Mouse (Mus musculus) heart, embryonic 15.5 days (tissue): ENCODE data around the gene Hspg2. TPM values are rescaled to one million over a fixed set of nuclear protein-coding genes. Genes with fewer than 3 reads are reported as not detected.

Experiments
- ATAC-seq: fragments of 200-750 bp; cut with Nextera tagmentation; replicated peaks from 2 replicates; pipeline ENCODE4 v1.8.0; 2017; ENCODE audit warnings: low read depth, moderate TSS enrichment; ENCODE audit not compliant: insufficient number of reproducible peaks, insufficient read depth, low FRiP score
- H3K27ac ChIP-seq: fragments of 300-500 bp; sonication (generic); 2 replicates; pipeline ENCODE4 v1.5.1; 2015; ENCODE audit warnings: mild to moderate bottlenecking, inconsistent platforms
- H3K27me3 ChIP-seq: fragments of 300-500 bp; sonication (generic); 2 replicates; pipeline ENCODE4 v1.6.1; 2015; ENCODE audit warnings: inconsistent platforms
- H3K36me3 ChIP-seq: fragments of 300-500 bp; sonication (generic); 2 replicates; pipeline ENCODE4 v1.6.1; 2015; ENCODE audit warnings: mild to moderate bottlenecking, inconsistent platforms
- H3K4me1 ChIP-seq: fragments of 300-500 bp; sonication (generic); replicated peaks from 2 replicates; pipeline ENCODE4 v1.6.1; 2015; ENCODE audit warnings: inconsistent platforms
- H3K4me2 ChIP-seq: fragments of 300-500 bp; sonication (generic); 2 replicates; pipeline ENCODE4 v1.6.1; 2015; ENCODE audit warnings: inconsistent platforms, mild to moderate bottlenecking, moderate library complexity
- H3K4me3 ChIP-seq: fragments of 300-500 bp; sonication (generic); 2 replicates; pipeline ENCODE4 v1.5.1; 2015; ENCODE audit warnings: mild to moderate bottlenecking, inconsistent platforms
- H3K9ac ChIP-seq: fragments of 300-500 bp; sonication (generic); 2 replicates; pipeline ENCODE4 v1.6.1; 2015; ENCODE audit warnings: mild to moderate bottlenecking, inconsistent platforms
- H3K9me3 ChIP-seq: fragments of 300-500 bp; sonication (generic); replicated peaks from 2 replicates; pipeline ENCODE4 v1.6.1; 2016; ENCODE audit warnings: inconsistent platforms
- WGBS: fragments of 180-500 bp; shearing (Covaris S2); methylation state at CpG from one replicate; pipeline ENCODE4 v1.1.7; 2015; ENCODE audit warnings: mixed read lengths; 5-methylcytosine and 5-hydroxymethylcytosine counted together
- polyA plus RNA-seq: library from polyadenylated mRNA; unstranded; fragments of >200 nt; fragmentation: Nextera tagmentation; extraction: Ambion mirVana; gene quantifications from 2 replicates; pipeline ENCODE4 v1.2.1, GENCODE M21; 2015

Hspg2 gene
- polyA plus RNA-seq, 1 experiment from 2014 or later = 41.3 TPM

- H3K27ac ChIP-seq = peak overlapping the region; percentile 96
- 12% methylated on average over 19 of the region's 19 CpGs for WGBS
- peak; percentile 53 for ATAC-seq
- H3K4me3 ChIP-seq = no peak overlapping the region
- no peaks in the 10 kb centered on the region for H3K9me3 ChIP-seq
- H3K4me1 ChIP-seq = peaks cover 89% of the 10 kb centered on the region
- H3K9ac ChIP-seq = peak overlapping the region; percentile 50
- H3K27me3 ChIP-seq = no peaks in the 10 kb centered on the region
- no peaks in the 10 kb centered on the region for H3K36me3 ChIP-seq
- H3K4me2 ChIP-seq = peak overlapping the region; percentile 46
Observed at GRCm38 (mm10) chr4:137494751-137495500, 26.4 kb downstream of the Hspg2 start.

- 41% methylated on average over 6 of the region's 6 CpGs for WGBS
- Histone ChIP-seq H3K27ac (peak overlapping the region; percentile 96), H3K4me2 (peak overlapping the region; percentile 46; the same call in 1 of the 2 replicates), H3K4me3 (no peak overlapping the region), H3K27me3 (no peaks in the 10 kb centered on the region), H3K9me3 (no peaks in the 10 kb centered on the region), H3K9ac (peak overlapping the region; percentile 50), H3K36me3 (no peaks in the 10 kb centered on the region), H3K4me1 (peaks cover 89% of the 10 kb centered on the region)
- ATAC-seq = peak; percentile 4; the same call in 1 of the 2 replicates
Observed at GRCm38 (mm10) chr4:137495501-137496100, 27.0 kb downstream of the Hspg2 start.

DNA sequence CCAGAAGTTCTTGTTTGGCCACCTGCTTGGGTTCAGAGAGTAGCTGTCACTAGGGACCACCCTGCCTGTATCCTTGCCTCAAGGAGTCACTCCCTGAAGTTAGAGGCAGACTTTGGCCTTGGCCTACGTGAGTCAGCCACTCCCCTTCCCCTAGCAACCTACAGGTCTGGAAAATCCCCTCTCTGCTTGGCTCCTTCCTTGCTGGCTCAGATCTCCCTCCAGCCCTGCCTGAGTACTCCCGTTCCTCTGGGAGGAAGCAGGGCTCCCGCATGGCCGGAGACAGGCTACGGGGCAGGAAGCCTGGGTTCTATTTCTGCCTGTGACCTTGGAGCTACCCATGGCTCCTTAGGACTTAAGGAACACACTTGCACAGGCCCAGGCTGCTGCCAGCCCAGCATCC, 28.8 kb downstream of the Hspg2 start:
- Histone ChIP-seq H3K27me3 (no peaks in the 10 kb centered on the region), H3K4me1 (peaks cover 96% of the 10 kb centered on the region), H3K9ac (peak overlapping the region; percentile 15), H3K27ac (peak overlapping the region; percentile 96), H3K4me2 (peak overlapping the region; percentile 8; the same call in 1 of the 2 replicates), H3K9me3 (no peaks in the 10 kb centered on the region), H3K36me3 (peaks cover 14% of the 10 kb centered on the region; the same call in 1 of the 2 replicates), H3K4me3 (no peak overlapping the region)
- 52% methylated on average over 5 of the region's 5 CpGs for WGBS
- peak; percentile 30 for ATAC-seq

GRCm38 (mm10) chr4:137497892-137498722, 29.5 kb downstream of the Hspg2 start:
- Histone ChIP-seq H3K36me3 (peaks cover 22% of the 10 kb centered on the region; the same call in 1 of the 2 replicates), H3K4me3 (no peak overlapping the region), H3K9me3 (no peaks in the 10 kb centered on the region), H3K4me1 (peaks cover 96% of the 10 kb centered on the region), H3K27me3 (no peaks in the 10 kb centered on the region), H3K9ac (peak overlapping the region; percentile 15), H3K4me2 (peak overlapping the region; percentile 8), H3K27ac (peak overlapping the region; percentile 96)
- peak; percentile 16; the same call in 1 of the 2 replicates for ATAC-seq
- WGBS = 37% methylated on average over 9 of the region's 9 CpGs

DNA sequence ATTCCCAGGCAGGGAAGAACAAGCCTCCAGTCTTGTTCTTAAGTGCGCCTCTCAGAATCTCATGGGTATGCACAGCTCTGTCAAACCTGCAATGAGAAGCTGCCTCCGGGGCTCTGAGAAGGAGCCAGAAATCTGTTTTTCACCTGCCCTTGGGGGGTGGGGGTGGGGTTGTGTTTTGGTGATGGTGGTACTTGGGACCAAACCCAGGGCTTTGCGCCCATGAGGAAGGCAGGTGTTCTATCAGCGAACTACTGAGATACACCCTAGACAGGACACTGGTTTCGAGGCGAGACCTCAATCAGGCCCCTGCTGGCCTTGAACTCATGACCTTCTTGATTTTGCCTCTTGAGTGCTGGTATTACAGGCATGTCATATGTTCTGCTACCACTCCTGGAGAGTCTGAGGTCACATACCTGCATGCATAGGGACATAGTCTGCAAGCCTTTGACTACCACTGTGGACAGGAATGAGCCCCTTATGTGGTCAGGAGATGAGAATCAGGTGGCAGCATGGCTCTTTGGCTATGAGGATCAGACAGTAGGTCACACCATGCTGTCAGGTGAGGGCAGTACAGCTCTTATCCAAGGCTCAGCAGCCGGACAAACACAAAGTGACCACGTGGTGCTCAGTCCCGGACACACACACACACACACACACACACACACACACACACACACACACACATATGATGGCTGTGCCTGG, 30.5 kb downstream of the Hspg2 start:
- Histone ChIP-seq H3K4me1 (peaks cover 96% of the 10 kb centered on the region), H3K9me3 (no peaks in the 10 kb centered on the region), H3K36me3 (peaks cover 30% of the 10 kb centered on the region; the same call in 1 of the 2 replicates), H3K27ac (peak overlapping the region; percentile 96), H3K9ac (no peak overlapping the region), H3K27me3 (no peaks in the 10 kb centered on the region), H3K4me3 (no peak overlapping the region), H3K4me2 (no peak overlapping the region)
- no peak for ATAC-seq
- 69% methylated on average over 9 of the region's 9 CpGs for WGBS

DNA sequence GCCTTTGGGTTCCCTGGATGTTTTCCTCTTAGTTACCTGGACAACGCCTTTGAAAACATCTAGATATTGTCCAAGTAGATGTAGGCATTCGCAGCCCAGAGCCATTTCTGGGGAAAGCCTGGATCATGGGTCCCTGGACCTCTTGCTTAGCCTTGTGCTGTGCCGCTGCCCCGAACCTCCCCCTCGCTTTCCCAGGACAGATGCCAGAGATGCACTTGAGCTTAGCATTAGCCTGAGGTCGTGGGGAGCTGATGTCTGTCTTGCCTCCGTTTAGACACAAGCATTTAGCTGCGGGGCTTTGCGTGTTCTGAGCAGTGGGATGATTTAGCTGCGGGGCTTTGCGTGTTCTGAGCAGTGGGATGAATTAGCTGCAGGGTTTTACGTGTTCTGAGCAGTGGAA, 31.6 kb downstream of the Hspg2 start:
- Histone ChIP-seq H3K27me3 (no peaks in the 10 kb centered on the region), H3K4me2 (no peak overlapping the region), H3K4me3 (no peak overlapping the region), H3K27ac (peak overlapping the region; percentile 96), H3K4me1 (peaks cover 85% of the 10 kb centered on the region), H3K9ac (no peak overlapping the region), H3K9me3 (no peaks in the 10 kb centered on the region), H3K36me3 (peaks cover 41% of the 10 kb centered on the region; the same call in 1 of the 2 replicates)
- WGBS = 49% methylated on average over 12 of the region's 12 CpGs
- ATAC-seq = no peak

DNA sequence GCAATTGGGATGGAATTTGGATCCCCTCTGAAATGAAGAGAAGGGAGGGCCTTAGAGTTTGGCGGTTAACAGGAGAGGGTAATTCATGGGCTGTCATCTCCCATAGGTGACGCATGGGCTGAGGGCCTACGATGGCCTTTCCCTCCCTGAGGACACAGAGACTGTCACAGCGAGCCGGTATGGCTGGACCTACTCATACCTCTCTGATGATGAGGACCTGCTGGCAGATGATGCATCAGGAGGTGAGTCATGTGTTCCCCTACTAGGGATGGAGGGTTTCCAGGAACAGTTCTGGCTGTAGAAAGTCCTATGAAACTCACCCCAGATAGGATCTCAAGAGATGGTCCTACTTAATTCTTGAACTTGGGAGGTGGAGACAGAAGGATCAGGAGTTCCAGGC, 32.4 kb downstream of the Hspg2 start:
- H3K4me1 ChIP-seq = peaks cover 77% of the 10 kb centered on the region
- H3K27ac ChIP-seq = peak overlapping the region; percentile 96; the same call in 1 of the 2 replicates
- no peak for ATAC-seq
- H3K4me2 ChIP-seq = no peak overlapping the region
- WGBS = 58% methylated on average over 5 of the region's 5 CpGs
- no peak overlapping the region for H3K4me3 ChIP-seq
- H3K9me3 ChIP-seq = no peaks in the 10 kb centered on the region
- peaks cover 45% of the 10 kb centered on the region; the same call in 1 of the 2 replicates for H3K36me3 ChIP-seq
- no peak overlapping the region for H3K9ac ChIP-seq
- H3K27me3 ChIP-seq = no peaks in the 10 kb centered on the region

GRCm38 (mm10) chr4:137502183-137502582, 33.6 kb downstream of the Hspg2 start:
- WGBS = 85% methylated on average over 10 of the region's 10 CpGs
- Histone ChIP-seq H3K27me3 (no peaks in the 10 kb centered on the region), H3K9ac (no peak overlapping the region), H3K36me3 (peaks cover 49% of the 10 kb centered on the region; the same call in 1 of the 2 replicates), H3K27ac (no peak overlapping the region), H3K4me2 (no peak overlapping the region), H3K4me1 (peaks cover 69% of the 10 kb centered on the region), H3K9me3 (no peaks in the 10 kb centered on the region), H3K4me3 (no peak overlapping the region)
- ATAC-seq = no peak

DNA sequence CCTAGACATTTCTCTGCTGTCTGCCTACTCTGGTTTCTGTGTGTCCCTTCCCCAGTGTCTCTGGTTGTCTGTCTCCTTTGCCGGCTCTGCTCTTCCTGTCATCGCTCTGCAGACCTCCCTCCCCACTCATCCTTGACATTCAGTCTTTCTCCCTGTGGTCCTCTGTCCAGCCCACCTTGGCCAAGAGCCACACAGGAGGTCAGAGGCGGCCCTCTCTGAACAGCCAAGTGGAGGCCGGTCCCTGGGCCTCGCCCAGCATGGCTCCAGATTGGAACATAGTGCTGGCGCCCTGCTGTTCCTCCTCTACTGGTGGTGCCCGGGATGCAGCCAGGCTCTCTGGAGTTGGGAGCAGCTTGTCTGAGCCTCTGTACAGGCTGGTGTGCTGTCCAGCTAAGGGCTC, 34.2 kb downstream of the Hspg2 start:
- Histone ChIP-seq H3K9ac (no peak overlapping the region), H3K4me1 (peaks cover 62% of the 10 kb centered on the region), H3K27ac (0 out of 2 replicates have a peak overlapping the region, but pooled peaks have one; percentile 25), H3K27me3 (no peaks in the 10 kb centered on the region), H3K4me2 (no peak overlapping the region), H3K36me3 (peaks cover 55% of the 10 kb centered on the region; the same call in 1 of the 2 replicates), H3K4me3 (no peak overlapping the region), H3K9me3 (no peaks in the 10 kb centered on the region)
- WGBS = 72% methylated on average over 7 of the region's 7 CpGs
- ATAC-seq = no peak

DNA sequence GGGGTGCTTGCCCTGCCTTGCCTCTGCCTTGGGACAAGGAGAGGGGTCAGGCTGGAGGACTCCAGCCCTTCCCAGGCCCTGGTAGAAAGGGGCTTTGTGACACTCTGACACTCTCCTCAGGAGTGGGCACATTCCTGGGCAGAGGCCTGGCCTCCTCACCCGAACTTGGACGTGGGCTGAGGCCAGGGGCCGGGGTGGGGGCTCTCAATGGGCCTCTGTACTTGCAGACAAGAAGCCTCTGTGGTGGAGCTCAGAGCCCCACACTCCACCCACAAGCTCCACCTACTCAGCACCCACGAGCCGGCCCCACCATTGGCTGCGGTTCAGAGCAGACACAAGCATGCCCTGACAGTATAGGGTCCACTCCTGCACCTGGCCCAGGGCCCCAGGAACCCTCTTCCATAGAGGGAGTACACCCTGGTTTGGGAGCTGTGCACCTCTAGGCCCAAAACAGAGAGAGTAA, 35.0 kb downstream of the Hspg2 start:
- Histone ChIP-seq H3K4me1 (peaks cover 55% of the 10 kb centered on the region), H3K27ac (peak overlapping the region; percentile 25; the same call in 1 of the 2 replicates), H3K9ac (no peak overlapping the region), H3K4me2 (no peak overlapping the region), H3K36me3 (peaks cover 62% of the 10 kb centered on the region; the same call in 1 of the 2 replicates), H3K27me3 (no peaks in the 10 kb centered on the region), H3K9me3 (no peaks in the 10 kb centered on the region), H3K4me3 (no peak overlapping the region)
- peak; percentile 9 for ATAC-seq
- WGBS = 54% methylated on average over 6 of the region's 6 CpGs
